Mouse (Mus musculus) spleen, adult 2 months (tissue): ENCODE measurements around the gene Uba5. TPM values are rescaled to one million over a fixed set of nuclear protein-coding genes. Genes with fewer than 3 reads are reported as not detected.
A peak's percentile ranks its signal among the peaks of the same experiment; 100 is the strongest.

Experiments
- DNase-seq, 2 experiments: peaks; one replicate each; pipeline versions ENCODE4 v3.0.0 to v3.0.0-alpha.2; 2012 to 2021; ENCODE audit warnings: low spot score in 2 of 2, low read depth in 1 of 2
- H3K27ac ChIP-seq: fragments of 200-500 bp; 2 replicates; pipeline ENCODE4 v1.5.1; 2012; ENCODE audit warnings: low read length, inconsistent platforms; ENCODE audit not compliant: insufficient read depth
- H3K27me3 ChIP-seq: fragments of 200-500 bp; 2 replicates; pipeline ENCODE4 v1.6.1; 2012; ENCODE audit warnings: mild to moderate bottlenecking, moderate library complexity, low read length, inconsistent platforms; ENCODE audit not compliant: control insufficient read depth, insufficient read depth
- H3K36me3 ChIP-seq: fragments of 200-500 bp; 2 replicates; pipeline ENCODE4 v1.6.1; 2012; ENCODE audit warnings: mild to moderate bottlenecking, low read length, inconsistent platforms; ENCODE audit not compliant: control insufficient read depth, insufficient read depth
- H3K4me1 ChIP-seq: fragments of 200-500 bp; 2 replicates; pipeline ENCODE4 v1.6.1; 2011; ENCODE audit warnings: inconsistent platforms; ENCODE audit not compliant: control insufficient read depth, insufficient read depth, insufficient read length
- H3K4me3 ChIP-seq: fragments of 200-500 bp; 2 replicates; pipeline ENCODE4 v1.5.1; 2011; ENCODE audit warnings: mild to moderate bottlenecking, inconsistent platforms; ENCODE audit not compliant: insufficient read depth, insufficient read length; ENCODE audit errors: extremely low read depth
- CTCF ChIP-seq: fragments of 200-500 bp; IDR thresholded peaks from 2 replicates; pipeline ENCODE4 v1.5.1; 2011; ENCODE audit warnings: mild to moderate bottlenecking, inconsistent platforms; ENCODE audit not compliant: insufficient read depth, insufficient read length, insufficient replicate concordance; ENCODE audit errors: extremely low read depth
- POLR2A ChIP-seq: fragments of 200-500 bp; IDR thresholded peaks from 2 replicates; pipeline ENCODE4 v1.6.1; 2011; ENCODE audit warnings: low read depth, low read length, inconsistent platforms
- WGBS: fragments of 180-500 bp; shearing (Covaris S2); methylation state at CpG from one replicate; pipeline ENCODE4 v1.1.7; 2018; 5-methylcytosine and 5-hydroxymethylcytosine counted together
- polyA plus RNA-seq: library from polyadenylated mRNA; depleted of rRNA; stranded (reverse); fragments of >200 nt; gene quantifications from 2 replicates; pipeline ENCODE4 v1.2.3, GENCODE M21; 2012

Gene Uba5
- polyA plus RNA-seq, 1 experiment, result 9.4 TPM

DNA sequence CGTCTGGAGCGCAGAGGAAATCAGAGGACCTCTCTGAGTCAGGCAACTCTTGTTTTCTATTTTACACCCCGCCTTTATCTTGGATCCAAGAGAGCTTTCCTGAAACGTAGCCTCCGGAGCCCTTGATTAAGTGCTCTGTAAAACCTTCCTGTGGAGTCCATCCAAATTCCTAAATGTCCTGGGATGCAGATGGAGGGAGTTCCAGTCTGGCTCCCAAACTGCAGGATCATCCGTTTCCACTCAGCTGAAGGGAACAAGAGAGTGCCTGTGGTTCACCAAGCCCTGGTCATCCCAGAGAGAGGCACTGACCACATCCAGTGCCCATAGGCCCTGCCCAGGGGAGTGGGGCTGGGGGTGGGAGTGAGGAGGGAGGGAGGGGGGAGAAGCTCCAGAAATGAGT lies 39.4 kb upstream of the Uba5 start:
- TF ChIP-seq POLR2A, result no peak
- no peak for TF ChIP-seq CTCF
- no peaks in the 10 kb centered on the region for H3K4me1 ChIP-seq
- no peaks in the 10 kb centered on the region for H3K36me3 ChIP-seq
- H3K4me3 ChIP-seq, result no peak overlapping the region
- H3K27me3 ChIP-seq, result no peaks in the 10 kb centered on the region
- no peak for DNase-seq
- WGBS, result 88% methylated on average over 6 of the region's 6 CpGs
- no peak overlapping the region for H3K27ac ChIP-seq

DNA sequence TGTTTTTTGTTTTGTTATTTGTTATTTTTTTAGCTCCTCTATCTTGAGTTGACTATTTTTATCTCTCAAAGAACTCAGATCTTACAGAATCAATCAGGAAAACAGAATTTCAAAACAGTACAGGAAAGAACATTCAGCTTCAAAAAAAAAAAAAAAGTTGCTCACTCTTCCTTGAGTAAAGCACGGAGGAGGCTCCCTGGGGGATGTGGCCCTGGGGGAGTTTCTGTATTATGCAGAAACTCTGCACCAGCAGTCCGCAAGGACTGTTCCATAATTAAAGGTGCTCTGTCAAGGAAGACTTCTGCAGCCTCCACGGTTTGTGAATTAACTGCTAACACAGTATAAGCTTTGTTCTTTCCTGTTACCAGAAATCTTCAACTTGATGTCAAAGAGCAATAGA lies 38.5 kb upstream of the Uba5 start:
- Histone ChIP-seq H3K36me3 (no peaks in the 10 kb centered on the region), H3K4me3 (no peak overlapping the region), H3K27me3 (no peaks in the 10 kb centered on the region), H3K27ac (no peak overlapping the region), H3K4me1 (no peaks in the 10 kb centered on the region)
- no peak for DNase-seq
- TF ChIP-seq POLR2A, result no peak
- no peak for TF ChIP-seq CTCF
- WGBS, result 45% methylated on average over 3 of the region's 3 CpGs

DNA sequence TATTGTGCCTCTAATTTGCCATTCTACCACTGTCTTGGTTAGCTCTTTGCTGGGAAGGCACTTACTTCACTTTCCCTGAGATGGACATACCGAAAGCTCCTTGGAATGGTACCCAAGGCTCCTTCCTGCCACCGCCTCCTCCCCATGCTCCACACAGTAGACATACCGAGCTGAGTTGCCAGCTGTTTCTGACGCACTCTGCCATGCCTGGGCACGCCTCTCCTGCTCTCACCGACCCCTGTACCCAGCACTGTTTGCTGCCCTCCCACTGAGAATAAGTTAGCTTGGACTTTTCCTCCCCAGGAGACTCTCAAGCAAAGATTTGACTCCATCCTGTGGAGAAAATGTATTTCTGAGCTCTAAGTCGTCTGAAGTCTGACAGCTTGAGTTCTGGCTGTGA lies 37.9 kb upstream of the Uba5 start:
- H3K4me3 ChIP-seq, result no peak overlapping the region; the same call in 1 of the 2 replicates
- no peak for DNase-seq
- WGBS, result 72% methylated on average over 7 of the region's 7 CpGs
- no peaks in the 10 kb centered on the region for H3K4me1 ChIP-seq
- TF ChIP-seq POLR2A (no peak), CTCF (no peak)
- no peaks in the 10 kb centered on the region for H3K27me3 ChIP-seq
- H3K27ac ChIP-seq, result no peak overlapping the region
- H3K36me3 ChIP-seq, result no peaks in the 10 kb centered on the region

DNA sequence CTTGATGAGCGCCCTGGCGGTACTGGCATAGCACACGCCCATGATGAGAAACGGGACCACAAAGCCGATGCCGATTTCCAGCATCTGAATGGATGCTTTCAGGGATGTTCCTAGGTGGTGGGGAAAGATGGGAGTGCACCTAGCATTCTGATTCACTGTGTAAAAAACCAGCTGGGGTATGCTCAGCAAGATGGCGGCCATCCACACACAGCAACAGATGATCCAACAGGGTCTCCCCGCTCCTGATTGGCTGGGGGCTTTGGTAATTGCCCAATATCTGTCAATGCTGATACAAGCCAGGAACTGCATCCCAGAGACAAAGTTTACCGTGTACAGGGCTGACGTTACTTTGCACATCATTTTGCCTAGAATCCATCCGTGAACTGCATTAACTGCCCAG lies 36.1 kb upstream of the Uba5 start:
- no peak overlapping the region for H3K27ac ChIP-seq
- peak in 1 of 2 experiments; percentile 7 for DNase-seq
- no peaks in the 10 kb centered on the region for H3K36me3 ChIP-seq
- TF ChIP-seq POLR2A (no peak), CTCF (no peak)
- H3K27me3 ChIP-seq, result no peaks in the 10 kb centered on the region
- H3K4me3 ChIP-seq, result no peak overlapping the region
- WGBS, result 96% methylated on average over 11 of the region's 11 CpGs
- H3K4me1 ChIP-seq, result no peaks in the 10 kb centered on the region

DNA sequence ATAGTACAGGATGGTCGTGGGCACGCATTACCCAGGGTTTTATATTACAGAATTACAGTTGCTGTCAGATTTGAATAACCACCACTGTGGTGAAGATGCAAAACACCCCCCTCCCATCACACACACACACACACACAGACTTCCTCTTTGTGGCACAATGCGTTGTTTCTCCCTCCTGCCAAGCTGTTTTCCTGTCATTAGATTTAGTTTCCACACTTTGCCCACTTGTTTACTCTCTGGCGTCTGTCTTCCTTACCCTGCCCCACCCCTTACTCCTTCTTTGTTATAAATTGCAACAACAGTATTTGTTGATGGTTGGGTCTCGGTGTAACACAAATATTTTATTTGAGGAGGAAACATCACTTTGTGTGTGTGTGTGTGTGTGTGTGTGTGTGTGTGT lies 35.3 kb upstream of the Uba5 start:
- no peak for TF ChIP-seq POLR2A
- no peak for TF ChIP-seq CTCF
- no peaks in the 10 kb centered on the region for H3K27me3 ChIP-seq
- no peak overlapping the region for H3K27ac ChIP-seq
- no peaks in the 10 kb centered on the region for H3K4me1 ChIP-seq
- no peaks in the 10 kb centered on the region for H3K36me3 ChIP-seq
- H3K4me3 ChIP-seq, result no peak overlapping the region
- WGBS, result 15% methylated on average over 5 of the region's 5 CpGs
- peak; percentile 14 to 29 for DNase-seq

DNA sequence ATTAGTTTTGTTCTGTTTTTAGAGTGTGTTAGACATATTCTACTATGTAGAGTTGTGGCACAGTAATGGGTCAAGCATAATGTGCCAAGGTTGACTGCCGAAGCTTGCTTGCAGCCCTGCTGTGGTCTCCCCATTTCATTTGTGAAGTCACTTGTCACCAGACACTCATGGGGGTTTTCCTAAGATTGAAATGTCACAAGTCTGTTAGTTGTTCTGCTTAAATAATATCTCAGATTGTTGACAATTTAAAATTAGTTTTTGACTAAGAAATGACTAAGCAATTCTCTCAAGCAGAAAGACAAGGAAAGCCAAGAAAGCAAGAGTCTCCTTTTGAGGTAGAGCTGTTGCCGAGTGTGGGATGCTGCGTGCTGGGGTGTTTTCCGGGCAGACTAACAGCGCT lies 30.0 kb upstream of the Uba5 start:
- Histone ChIP-seq H3K36me3 (no peaks in the 10 kb centered on the region), H3K27ac (no peak overlapping the region), H3K27me3 (no peaks in the 10 kb centered on the region), H3K4me1 (no peaks in the 10 kb centered on the region), H3K4me3 (no peak overlapping the region)
- no peak for DNase-seq
- TF ChIP-seq CTCF (no peak), POLR2A (no peak)
- 93% methylated on average over 5 of the region's 5 CpGs for WGBS

DNA sequence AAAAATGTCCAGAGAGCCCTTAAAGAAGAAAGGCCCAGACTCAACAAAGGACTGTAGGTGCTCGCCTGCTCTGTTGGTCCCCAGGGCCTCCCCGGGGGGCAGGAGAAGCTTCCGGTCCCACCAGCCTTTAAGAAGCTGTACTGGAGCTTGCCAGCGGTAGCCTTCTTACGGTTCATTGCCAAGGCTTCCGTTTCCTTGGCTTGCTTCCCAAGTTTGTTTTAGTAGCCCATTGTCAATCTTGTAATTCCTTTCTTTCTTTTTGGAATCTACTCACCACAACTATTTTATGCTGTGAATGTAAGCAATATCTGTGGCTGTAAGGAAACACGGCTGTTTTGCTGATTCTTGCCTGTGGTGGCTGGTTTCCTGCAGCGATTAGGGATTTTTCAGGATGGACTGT lies 25.6 kb upstream of the Uba5 start:
- TF ChIP-seq CTCF, result no peak
- TF ChIP-seq POLR2A, result no peak
- 72% methylated on average over 8 of the region's 8 CpGs for WGBS
- Histone ChIP-seq H3K27ac (no peak overlapping the region), H3K36me3 (peaks cover 3% of the 10 kb centered on the region), H3K4me3 (no peak overlapping the region), H3K4me1 (no peaks in the 10 kb centered on the region), H3K27me3 (no peaks in the 10 kb centered on the region)
- DNase-seq, result no peak
